Mouse (Mus musculus) erythroid progenitor cell, adult 5-6 weeks (primary cell): ENCODE results near the gene Acot11. TPM values are rescaled to one million over a fixed set of nuclear protein-coding genes. Genes with fewer than 3 reads are reported as not detected.
"Not testable (repeated sequence)": the region's sequence is repeated elsewhere in the genome, so short reads cannot be mapped to it uniquely, and the experiment has no call there.

Source experiments
- ATAC-seq: replicated peaks from 2 replicates; pipeline ENCODE4 v1.8.0; 2016; ENCODE audit warnings: moderate number of reproducible peaks, mild to moderate bottlenecking, moderate TSS enrichment, inconsistent platforms; ENCODE audit not compliant: poor library complexity, low FRiP score, severe bottlenecking
- total RNA-seq, 2 experiments: library from RNA; stranded (forward) in 1 of 2; stranded (reverse) in 1 of 2; fragments of 150-400 nt in 1 of 2; fragments of 186-747, 209-891 nt in 1 of 2; gene quantifications; 2 replicates each; pipeline versions ENCODE4 v1.2.3 to v1.2.4; 2015 to 2017; ENCODE audit warnings: low replicate concordance in 2 of 2

Gene Acot11
- total RNA-seq, 2 experiments from 2014 or later, result 4.2 to 4.5 TPM

GRCm38 (mm10) chr4:106815396-106816324 is 10.9 kb upstream of the Acot11 start:
- ATAC-seq, result no peak

- ATAC-seq, result no peak
Observed at GRCm38 (mm10) chr4:106811162-106811561, 6.4 kb upstream of the Acot11 start.

- ATAC-seq, result 0 out of 2 replicates have a peak, but pooled peaks have one; percentile 44
Observed at GRCm38 (mm10) chr4:106810039-106810438, 5.2 kb upstream of the Acot11 start.

- no peak for ATAC-seq
Observed at GRCm38 (mm10) chr4:106807287-106807686, 2.5 kb upstream of the Acot11 start.

- ATAC-seq, result no peak
Observed at GRCm38 (mm10) chr4:106805890-106806289, 1.1 kb upstream of the Acot11 start.

GRCm38 (mm10) chr4:106804201-106804909 is 443 bp downstream of the Acot11 start:
- peak; percentile 93 for ATAC-seq

- ATAC-seq, result peak; percentile 82
Observed at GRCm38 (mm10) chr4:106803781-106804180, 1.0 kb downstream of the Acot11 start.

GRCm38 (mm10) chr4:106799772-106800336 is 4.9 kb downstream of the Acot11 start:
- 0 out of 2 replicates have a peak, but pooled peaks have one; percentile 27 for ATAC-seq

DNA sequence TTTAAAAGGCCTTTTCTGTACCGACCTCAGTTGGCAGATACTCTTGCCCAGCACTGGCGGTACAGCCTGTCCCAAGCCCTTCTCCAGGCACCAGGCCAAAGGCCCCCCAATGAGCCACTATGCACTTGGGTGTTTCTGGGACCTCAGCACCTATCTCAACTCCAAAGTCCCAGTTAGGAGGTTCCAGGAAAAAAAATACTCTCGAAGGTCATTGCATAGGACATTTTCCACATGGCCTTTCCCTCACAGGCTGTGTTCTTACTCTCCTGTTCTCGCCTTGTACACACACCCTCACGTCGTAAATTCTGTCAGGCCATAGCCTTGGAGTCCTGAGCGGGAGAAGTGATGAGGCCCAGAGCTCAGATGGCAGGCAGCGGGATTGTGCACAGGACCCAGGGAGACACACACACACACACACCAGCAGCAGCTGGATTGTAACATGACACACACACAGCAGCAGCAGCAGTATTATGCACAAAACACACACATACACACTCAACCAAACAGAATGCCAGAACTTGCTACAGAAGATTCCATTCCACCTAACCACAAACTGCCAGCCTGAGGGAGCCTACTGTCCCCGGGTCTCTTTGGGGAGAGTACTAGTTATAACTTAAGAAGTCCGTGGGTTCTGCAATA is 5.8 kb downstream of the Acot11 start:
- ATAC-seq, result no peak

DNA sequence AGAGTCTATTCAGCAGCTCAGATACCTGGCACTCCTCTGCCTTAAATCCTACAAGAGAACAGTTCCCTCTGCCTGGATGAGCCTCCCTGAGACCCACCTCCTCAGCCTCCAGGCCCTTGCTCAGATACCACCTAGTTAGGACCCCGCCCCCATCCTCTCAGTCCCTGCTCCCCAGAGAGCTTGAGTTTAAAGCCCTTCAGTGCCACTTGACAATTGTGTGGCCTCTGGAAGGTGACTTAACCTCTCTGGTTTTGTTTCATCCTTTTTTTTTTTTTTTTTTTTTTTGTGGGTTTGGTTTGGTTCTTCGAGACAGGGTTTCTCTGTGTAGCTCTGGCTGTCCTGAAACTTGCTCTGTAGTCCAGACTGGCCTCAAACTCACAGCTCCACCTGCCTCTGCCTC is 9.5 kb downstream of the Acot11 start:
- no peak for ATAC-seq

DNA sequence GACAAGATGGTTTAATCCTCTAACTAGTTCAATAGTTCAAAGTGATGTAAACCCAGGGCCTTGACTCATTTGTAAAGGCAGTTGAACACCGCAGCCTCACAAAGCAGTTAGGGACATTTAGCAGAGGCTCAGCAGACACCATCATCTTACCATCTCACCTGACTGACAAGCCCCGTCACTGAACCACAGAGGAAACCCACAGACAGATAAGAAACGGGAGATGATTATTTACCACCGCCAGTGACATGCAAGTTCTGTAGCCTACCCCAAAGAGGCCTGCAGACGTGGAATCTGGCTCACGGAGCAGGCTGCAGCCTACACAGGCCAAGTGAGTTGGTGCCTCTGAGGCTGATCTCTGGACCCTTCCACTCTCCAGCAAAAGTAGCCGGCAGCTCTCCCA is 10.6 kb downstream of the Acot11 start:
- ATAC-seq, result no peak

DNA sequence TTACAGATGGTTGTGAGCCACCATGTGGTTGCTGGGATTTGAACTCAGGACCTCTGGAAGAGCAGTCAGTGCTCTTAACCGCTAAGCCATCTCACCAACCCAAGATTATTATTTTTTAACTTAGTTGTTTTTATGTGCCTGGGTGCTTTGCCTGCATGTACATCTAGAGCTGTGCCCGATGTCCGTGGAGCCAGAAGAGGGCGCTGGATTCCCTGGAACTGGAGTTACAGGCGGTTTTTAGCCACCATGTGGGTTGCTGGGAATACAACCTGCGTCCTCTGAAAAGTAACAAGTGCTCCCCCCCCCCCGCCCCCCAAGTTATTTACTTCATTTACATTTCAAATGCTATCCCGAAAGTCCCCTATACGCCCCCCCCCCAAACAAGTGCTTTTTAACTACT is 11.0 kb downstream of the Acot11 start:
- not testable (repeated sequence) for ATAC-seq

DNA sequence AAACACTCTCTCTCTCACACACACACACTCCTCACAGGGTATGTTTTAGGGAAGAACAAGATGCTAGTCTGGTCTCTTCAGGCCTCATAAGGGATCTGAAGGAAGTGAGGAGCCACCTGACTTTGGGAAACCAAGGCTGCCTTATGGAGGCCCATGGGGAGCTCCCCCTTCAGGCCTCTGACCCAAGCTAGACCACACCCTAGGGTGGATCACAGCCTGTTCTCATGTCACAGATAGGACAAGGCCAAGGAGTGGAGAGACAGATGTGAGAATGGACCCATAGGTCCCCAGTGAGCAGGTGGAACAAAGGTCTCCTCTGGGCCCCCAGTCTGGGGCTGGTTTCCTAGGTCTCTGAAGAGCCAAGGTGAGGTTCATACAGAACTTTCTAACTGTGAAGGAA is 12.5 kb downstream of the Acot11 start:
- peak; percentile 62 for ATAC-seq

DNA sequence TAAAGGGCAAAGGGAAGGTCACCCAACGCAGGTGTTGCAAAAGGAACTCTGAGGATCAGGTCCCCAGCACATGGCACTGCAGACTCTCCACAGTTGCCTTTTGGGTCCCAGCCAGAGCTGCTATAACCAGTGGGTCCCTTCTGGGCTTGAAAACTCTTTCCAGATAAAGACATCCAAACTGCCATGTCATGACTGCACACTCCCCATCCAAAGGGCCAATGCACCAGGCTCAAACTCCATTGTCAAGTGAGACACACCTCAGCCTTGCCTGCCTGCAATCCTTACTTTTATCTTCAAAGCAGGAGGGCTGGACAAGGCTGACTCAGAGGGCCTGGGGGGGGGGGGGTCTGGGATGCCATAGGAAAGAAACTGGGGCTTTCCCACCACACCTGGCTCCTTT is 13.9 kb downstream of the Acot11 start:
- no peak for ATAC-seq

GRCm38 (mm10) chr4:106790218-106790617 is 14.6 kb downstream of the Acot11 start:
- not testable (repeated sequence) for ATAC-seq

GRCm38 (mm10) chr4:106789705-106790104 is 15.1 kb downstream of the Acot11 start:
- ATAC-seq, result no peak

DNA sequence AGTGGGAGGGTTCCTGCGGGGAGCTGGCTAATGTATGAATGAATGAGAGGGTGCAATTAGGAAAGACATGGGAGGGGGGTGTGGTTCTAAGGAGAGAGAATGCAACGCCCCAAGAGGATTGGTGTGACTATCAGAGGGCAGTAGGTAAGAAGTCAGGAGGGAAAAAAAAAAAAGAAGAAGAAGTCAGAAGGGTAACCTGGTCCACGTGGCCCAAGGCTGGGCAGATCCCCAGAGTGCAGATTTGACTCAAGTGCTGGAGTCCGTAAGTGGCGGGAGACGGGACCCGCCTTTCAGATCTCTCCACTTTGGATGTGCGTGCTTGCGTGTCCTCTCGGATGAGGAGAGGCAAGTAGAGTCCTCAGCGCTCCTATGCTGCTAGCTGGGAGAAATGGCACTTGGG is 16.2 kb downstream of the Acot11 start:
- ATAC-seq, result no peak

- no peak for ATAC-seq
Observed at GRCm38 (mm10) chr4:106787830-106788229, 17.0 kb downstream of the Acot11 start.

DNA sequence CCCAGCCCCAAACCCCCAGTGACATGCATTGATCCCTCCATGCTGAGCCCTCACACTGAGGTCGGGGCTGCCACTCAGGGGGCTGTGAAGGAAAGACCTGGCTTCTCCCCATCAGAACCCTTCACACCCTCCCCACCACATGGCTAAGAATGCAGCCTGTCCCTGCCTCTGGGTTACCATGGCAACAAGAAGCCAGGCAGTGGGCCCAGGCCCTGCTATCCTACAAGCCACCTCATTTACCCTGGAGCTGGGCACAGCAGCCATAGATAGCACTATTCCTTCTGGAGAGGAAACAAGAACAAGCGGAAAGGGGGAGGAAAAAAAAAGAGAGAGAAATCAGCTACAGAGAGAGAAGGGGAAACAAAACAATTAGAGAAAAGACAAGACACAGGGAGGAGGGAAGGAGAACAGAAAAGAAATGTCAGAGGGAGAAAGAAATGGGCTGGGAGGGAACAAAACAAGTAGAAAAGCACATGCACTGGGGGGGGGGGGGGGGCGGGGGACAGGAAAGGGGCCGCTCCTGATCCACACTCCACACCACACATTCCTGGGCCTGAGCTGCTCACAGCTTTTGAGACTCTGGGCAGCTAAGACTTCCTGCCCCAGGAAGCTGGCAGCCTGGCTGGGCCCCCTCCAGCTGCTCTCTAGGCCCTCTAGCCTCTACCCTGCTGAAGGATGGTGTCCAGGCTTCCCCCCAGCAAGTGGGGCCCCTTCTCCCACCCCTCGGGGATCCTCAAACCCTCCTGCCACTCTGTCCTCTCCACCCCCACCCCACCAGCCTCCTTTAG is 18.9 kb downstream of the Acot11 start:
- no peak for ATAC-seq
